Mouse (Mus musculus) mouse trophoblast stem cell (cell line): Measurements from ENCODE around the gene Nwd1.
"Not testable (repeated sequence)": the region's sequence is repeated elsewhere in the genome, so short reads cannot be mapped to it uniquely, and the experiment has no call there.

Experiments used
- in situ Hi-C, 2 experiments: fragments of 300-500 bp; cut with MseI, MboI; formaldehyde crosslinking; loops; 2 replicates in 1 of 2; 3 replicates in 1 of 2; pipeline ENCODE4 v1.15.1; 2025

Gene Nwd1

GRCm38 (mm10) chr8:72646060-72646767, at the start of gene Nwd1:
Gene Nwd1, plus strand, starts transcription at chr8:72646711.
- in situ Hi-C loops: no loop called here

- in situ Hi-C loops: no loop called here
These were observed 3.6 kb upstream of the Nwd1 start for GRCm38 (mm10) chr8:72642885-72643284.

GRCm38 (mm10) chr8:72644601-72645000, 1.9 kb upstream of the Nwd1 start:
- in situ Hi-C loops: no loop called here

GRCm38 (mm10) chr8:72646768-72647143, 245 bp downstream of the Nwd1 start:
- in situ Hi-C loops: no loop called here

GRCm38 (mm10) chr8:72650697-72651096, 4.2 kb downstream of the Nwd1 start:
- in situ Hi-C loops: no loop called here

- in situ Hi-C loops: no loop called here
These were observed 8.3 kb downstream of the Nwd1 start for GRCm38 (mm10) chr8:72654565-72655521.

GRCm38 (mm10) chr8:72655522-72655912, 9.0 kb downstream of the Nwd1 start:
- in situ Hi-C loops: no loop called here

- in situ Hi-C loops: no loop called here
These were observed 13.5 kb downstream of the Nwd1 start for GRCm38 (mm10) chr8:72659967-72660366.

- in situ Hi-C loops: no loop called here
These were observed 17.7 kb downstream of the Nwd1 start for GRCm38 (mm10) chr8:72664107-72664652.

GRCm38 (mm10) chr8:72664757-72665156, 18.2 kb downstream of the Nwd1 start:
- in situ Hi-C loops: no loop called here

- in situ Hi-C loops: no loop called here
These were observed 18.9 kb downstream of the Nwd1 start for GRCm38 (mm10) chr8:72665405-72665804.

- in situ Hi-C loops: no loop called here
These were observed 22.4 kb downstream of the Nwd1 start for GRCm38 (mm10) chr8:72668925-72669324.

- in situ Hi-C loops: no loop called here
These were observed 26.3 kb downstream of the Nwd1 start for GRCm38 (mm10) chr8:72672802-72673201.

- in situ Hi-C loops: no loop called here
These were observed 27.7 kb downstream of the Nwd1 start for GRCm38 (mm10) chr8:72674184-72674583.

GRCm38 (mm10) chr8:72676436-72676835, 29.9 kb downstream of the Nwd1 start:
- in situ Hi-C loops: no loop called here

GRCm38 (mm10) chr8:72676844-72677243, 30.3 kb downstream of the Nwd1 start:
- in situ Hi-C loops: not testable (repeated sequence)

GRCm38 (mm10) chr8:72677331-72677730, 30.8 kb downstream of the Nwd1 start:
- in situ Hi-C loops: no loop called here

- in situ Hi-C loops: loop anchor here (5.0 kb wide), 2 partner anchors 62 to 67 kb away; no protein-coding TSS in a partner anchor
These were observed 33.6 kb downstream of the Nwd1 start for GRCm38 (mm10) chr8:72680133-72680532.

GRCm38 (mm10) chr8:72682051-72682687, 35.7 kb downstream of the Nwd1 start:
- in situ Hi-C loops: loop anchor here (5.0 kb wide), 2 partner anchors 60 to 65 kb away; no protein-coding TSS in a partner anchor

- in situ Hi-C loops: loop anchor here (5.0 kb wide), 2 partner anchors 59 to 64 kb away; no protein-coding TSS in a partner anchor
These were observed 36.6 kb downstream of the Nwd1 start for GRCm38 (mm10) chr8:72683010-72683521.

GRCm38 (mm10) chr8:72683572-72684099, 37.1 kb downstream of the Nwd1 start:
- in situ Hi-C loops: loop anchor here (5.0 kb wide), 2 partner anchors 59 to 64 kb away; no protein-coding TSS in a partner anchor
